Mouse (Mus musculus) left cerebral cortex, adult 2 months (tissue): ENCODE data around the gene Olfr1160. TPM values are rescaled to one million over a fixed set of nuclear protein-coding genes. Genes with fewer than 3 reads are reported as not detected.
"Not testable (repeated sequence)": the region's sequence is repeated elsewhere in the genome, so short reads cannot be mapped to it uniquely, and the experiment has no call there.

Source experiments
- DNase-seq, 2 experiments: peaks; one replicate each; pipeline ENCODE4 v3.0.0; 2021 to 2022; ENCODE audit warnings: low spot score in 2 of 2, mixed read lengths in 1 of 2; ENCODE audit errors: extremely low spot score in 1 of 2
- H3K27ac ChIP-seq: fragments of 200-600 bp; 2 replicates; pipeline ENCODE4 v1.8.1; 2022
- H3K4me3 ChIP-seq: fragments of 200-600 bp; 2 replicates; pipeline ENCODE4 v1.8.1; 2022
- CTCF ChIP-seq: fragments of 200-600 bp; IDR thresholded peaks from 2 replicates; pipeline ENCODE4 v1.8.1; 2022; ENCODE audit warnings: antibody characterized with exemption, mild to moderate bottlenecking, moderate library complexity
- intact Hi-C: fragments of 180-260 bp; cut with DNase I; formaldehyde crosslinking; loops from one replicate; pipeline ENCODE4 v1.15.1; 2025
- long read RNA-seq, 2 experiments: library from polyadenylated mRNA; stranded (forward); transcript quantifications; one replicate each; pipeline ENCODE4 v2.0.0; 2021; ENCODE audit warnings: borderline mapping rate in 2 of 2
- total RNA-seq, 2 experiments: library from RNA; stranded (reverse); gene quantifications; 2 replicates each; pipeline ENCODE4 v1.2.3; 2021

The Olfr1160 gene
- not detected for total RNA-seq
- long read RNA-seq, experiment 1: 0 reads
- long read RNA-seq, experiment 2: 0 reads

DNA sequence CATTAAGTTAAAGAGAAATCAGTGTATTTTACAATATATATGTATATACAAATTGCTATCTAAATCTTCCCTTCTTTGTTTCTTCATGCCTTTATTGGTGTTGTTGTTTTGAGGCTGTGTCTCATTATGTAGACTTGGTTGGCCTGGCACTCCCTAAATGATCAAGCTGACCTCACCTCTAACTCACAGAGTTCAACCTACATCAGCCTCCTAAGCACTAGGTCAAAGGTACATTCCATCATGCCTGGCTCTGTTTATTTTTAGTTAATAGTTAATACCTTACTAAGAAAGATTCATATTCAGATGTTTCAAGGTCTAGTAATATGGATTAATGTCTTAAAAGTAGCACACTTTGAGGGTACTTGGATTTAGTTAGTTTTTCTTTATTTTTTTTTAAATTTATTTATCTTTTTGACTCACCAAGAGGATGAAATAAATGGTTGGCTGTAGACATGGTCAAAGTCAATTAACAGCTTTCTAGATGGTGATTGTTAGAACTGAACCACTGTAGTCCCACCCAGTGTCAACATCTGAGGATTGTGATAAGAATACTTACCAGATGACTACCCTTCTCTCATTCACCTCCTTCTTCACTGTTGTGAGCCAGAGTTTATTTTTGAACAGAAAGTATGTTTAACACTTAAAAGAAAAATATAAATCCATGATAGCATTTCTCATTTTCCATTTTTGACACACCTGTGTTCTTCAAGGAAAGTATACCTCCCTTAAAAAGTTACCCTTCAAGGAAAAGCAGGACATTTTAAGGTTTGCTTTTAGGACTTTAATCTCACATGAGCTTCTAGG, at the start of gene Olfr1160:
Olfr1160 (minus strand) TSS at position 754 of the 804 bp plus-strand sequence.
- intact Hi-C loops: no loop called here
- TF ChIP-seq CTCF: no peak

DNA sequence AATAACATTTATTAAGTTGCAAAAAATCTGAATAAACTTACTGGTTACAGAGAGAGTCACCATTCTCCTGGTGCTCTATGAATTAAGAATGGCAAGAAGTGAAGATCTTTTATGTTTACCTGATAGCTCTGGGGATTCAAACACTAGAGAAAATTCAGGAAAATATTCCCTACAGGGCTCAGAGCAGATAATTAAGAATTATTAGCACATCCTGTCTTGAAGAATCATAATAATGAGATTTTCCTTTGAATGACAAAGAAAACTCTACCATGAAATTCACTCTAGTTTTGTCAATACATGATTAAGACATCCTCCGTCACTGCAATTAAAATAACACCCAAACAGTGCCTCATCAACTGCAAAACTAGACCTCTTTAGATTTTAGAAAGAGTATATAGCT, 43.0 kb upstream of the Olfr1160 start, which contains the start of gene Olfr1162:
Olfr1162 (minus strand) TSS at position 101 of the 400 bp plus-strand sequence.
- DNase-seq: no peak
- no peak for TF ChIP-seq CTCF
- H3K27ac ChIP-seq: no peak within 1 kb of the TSS
- no peak within 1 kb of the TSS for H3K4me3 ChIP-seq
- intact Hi-C loops: no loop called here

More for the DNA sequence above, at the start of gene Olfr1160:
- Histone ChIP-seq H3K27ac (no peak within 1 kb of the TSS), H3K4me3 (no peak within 1 kb of the TSS)
- no peak for DNase-seq

GRCm38 (mm10) chr2:88037599-88037998, 29.5 kb upstream of the Olfr1160 start, which contains the start of gene Olfr73:
Gene Olfr73 (minus strand): TSS chr2:88037699.
- no peak within 1 kb of the TSS for H3K4me3 ChIP-seq
- DNase-seq: no peak
- no peak within 1 kb of the TSS for H3K27ac ChIP-seq
- intact Hi-C loops: no loop called here
- TF ChIP-seq CTCF: no peak

DNA sequence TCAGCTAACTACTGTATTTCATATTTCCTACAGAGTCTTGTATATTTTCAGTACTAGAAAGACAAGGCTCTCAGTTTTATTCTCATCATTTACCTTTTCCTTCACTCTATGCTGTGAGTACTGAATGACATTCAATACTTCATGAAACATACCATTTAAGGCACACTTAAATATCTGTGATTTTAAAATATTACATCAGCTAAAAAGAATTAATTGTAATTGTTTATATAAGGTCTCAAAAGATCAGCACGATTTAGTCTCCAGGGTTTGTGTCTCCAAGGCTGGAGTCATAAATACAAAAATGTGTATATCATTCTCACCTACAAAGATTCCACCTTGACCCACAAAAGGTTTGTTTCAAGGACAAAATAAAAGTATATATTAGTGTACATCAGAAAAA, 14.4 kb upstream of the Olfr1160 start, which contains the start of gene Olfr1161:
Olfr1161 (plus strand) TSS at position 301 of the 400 bp plus-strand sequence.
- H3K27ac ChIP-seq, DNase-seq, H3K4me3 ChIP-seq, intact Hi-C loops: not testable (repeated sequence)

DNA sequence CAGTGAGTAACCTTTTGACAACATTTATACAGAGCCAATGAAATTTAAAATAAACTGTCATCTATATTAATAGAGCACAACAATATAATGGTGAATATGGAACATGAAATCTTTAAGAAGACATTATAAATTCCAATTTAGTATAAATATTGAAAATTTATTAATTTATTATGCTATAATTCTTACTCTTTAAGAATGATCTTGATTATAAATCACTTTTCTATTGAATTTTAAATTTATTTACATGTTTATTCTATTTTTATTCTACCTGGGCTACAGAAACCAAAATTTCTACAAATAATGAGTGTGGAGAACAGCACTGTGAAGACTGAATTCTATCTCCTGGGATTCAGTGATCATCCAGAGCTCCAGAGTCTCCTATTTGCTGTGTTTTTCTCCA, 18.3 kb downstream of the Olfr1160 start, which contains the start of gene Olfr1158:
Olfr1158 (plus strand) TSS at position 301 of the 400 bp plus-strand sequence.
- no peak for DNase-seq
- no peak for TF ChIP-seq CTCF
- Histone ChIP-seq H3K4me3 (no peak within 1 kb of the TSS), H3K27ac (no peak within 1 kb of the TSS)
- intact Hi-C loops: no loop called here

GRCm38 (mm10) chr2:87974563-87974962, 33.5 kb downstream of the Olfr1160 start, which contains the start of gene Olfr74:
Gene Olfr74 (minus strand): TSS chr2:87974663.
- Histone ChIP-seq H3K27ac (no peak within 1 kb of the TSS), H3K4me3 (no peak within 1 kb of the TSS)
- intact Hi-C loops: no loop called here
- DNase-seq: no peak
- TF ChIP-seq CTCF: no peak

DNA sequence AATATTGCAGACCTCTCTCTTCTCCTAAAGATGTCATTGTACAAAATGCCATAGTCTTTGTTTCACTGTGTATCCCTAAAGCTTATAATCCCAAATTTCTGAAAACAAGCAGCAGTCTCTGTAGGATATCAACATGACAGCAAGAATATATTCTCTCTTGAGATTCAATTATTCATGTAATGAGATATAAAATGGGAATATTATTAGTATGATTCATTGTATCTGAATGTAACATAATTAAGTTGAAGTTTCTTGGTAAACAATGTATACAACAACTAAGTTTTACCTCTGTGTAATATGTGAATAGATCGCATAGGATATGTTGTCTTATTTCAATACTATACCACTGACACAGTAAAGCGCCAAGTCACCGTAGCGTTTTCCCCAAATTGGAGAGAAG, 39.9 kb downstream of the Olfr1160 start, which contains the start of gene Olfr1157:
Olfr1157 (minus strand) TSS at position 101 of the 400 bp plus-strand sequence.
- H3K27ac ChIP-seq: no peak within 1 kb of the TSS
- H3K4me3 ChIP-seq: no peak within 1 kb of the TSS
- DNase-seq: no peak
- no peak for TF ChIP-seq CTCF
- intact Hi-C loops: no loop called here

GRCm38 (mm10) chr2:87953000-87953399, 55.1 kb downstream of the Olfr1160 start, which contains the start of gene Olfr1156:
Gene Olfr1156 (minus strand): TSS chr2:87953100.
- H3K27ac ChIP-seq: no peak within 1 kb of the TSS
- DNase-seq: no peak
- intact Hi-C loops: no loop called here
- no peak for TF ChIP-seq CTCF
- no peak within 1 kb of the TSS for H3K4me3 ChIP-seq

Other genes with a start within 250 kb of the Olfr1160 start
- not detected for gene Olfr152, start 228.8 kb downstream of the Olfr1160 start, total RNA-seq
- not detected for gene Olfr1143, start 207.7 kb downstream of the Olfr1160 start, total RNA-seq
- gene Olfr1145, start 198.4 kb downstream of the Olfr1160 start, total RNA-seq: not detected
- not detected for gene Olfr1148, start 177.7 kb downstream of the Olfr1160 start, total RNA-seq
- gene Olfr1150-ps1, start 164.3 kb downstream of the Olfr1160 start, total RNA-seq: not detected
- gene Olfr1151, start 152.4 kb downstream of the Olfr1160 start, total RNA-seq: not detected
- gene Olfr1152, start 141.8 kb downstream of the Olfr1160 start, total RNA-seq: not detected
- gene Olfr1153, start 113.3 kb downstream of the Olfr1160 start, total RNA-seq: not detected
- gene Olfr1154, start 103.1 kb downstream of the Olfr1160 start, total RNA-seq: not detected
- not detected for gene Olfr1155, start 63.1 kb downstream of the Olfr1160 start, total RNA-seq
- gene Olfr1156, start 55.2 kb downstream of the Olfr1160 start, total RNA-seq: not detected
- gene Olfr1157, start 40.0 kb downstream of the Olfr1160 start, total RNA-seq: not detected
- gene Olfr74, start 33.6 kb downstream of the Olfr1160 start, total RNA-seq: not detected
- gene Olfr1158, start 18.2 kb downstream of the Olfr1160 start, total RNA-seq: not detected
- not detected for gene Olfr1161, start 14.5 kb upstream of the Olfr1160 start, total RNA-seq
- not detected for gene Olfr73, start 29.4 kb upstream of the Olfr1160 start, total RNA-seq
- not detected for gene Olfr1162, start 42.9 kb upstream of the Olfr1160 start, total RNA-seq
- not detected for gene Olfr1163, start 63.6 kb upstream of the Olfr1160 start, total RNA-seq
- gene Olfr1164, start 85.7 kb upstream of the Olfr1160 start, total RNA-seq: not detected
- not detected for gene Olfr1166, start 120.0 kb upstream of the Olfr1160 start, total RNA-seq
- not detected for gene Olfr1167, start 146.9 kb upstream of the Olfr1160 start, total RNA-seq
- not detected for gene Olfr1168, start 173.6 kb upstream of the Olfr1160 start, total RNA-seq
- gene Olfr1170, start 220.1 kb upstream of the Olfr1160 start, total RNA-seq: not detected